Mouse (Mus musculus) cerebellum, postnatal 4 days (tissue): Measurements from ENCODE around the gene Neurog2.

ENCODE experiments used
- DNase-seq, 2 experiments: peaks; one replicate each; pipeline ENCODE4 v3.0.0; 2022; ENCODE audit warnings: low spot score in 2 of 2, mixed read lengths in 1 of 2

Gene Neurog2

GRCm38 (mm10) chr3:127633080-127634032, at the start of gene Neurog2:
Neurog2 (plus strand) TSS chr3:127633135.
- DNase-seq, result no peak

GRCm38 (mm10) chr3:127597136-127597535, 35.8 kb upstream of the Neurog2 start:
- DNase-seq, result no peak

- DNase-seq, result no peak
These were observed 24.8 kb upstream of the Neurog2 start for GRCm38 (mm10) chr3:127608109-127608508.

- peak; percentile 61 to 78 for DNase-seq
These were observed 7.6 kb upstream of the Neurog2 start for GRCm38 (mm10) chr3:127625296-127625695.

GRCm38 (mm10) chr3:127625701-127626399, 7.1 kb upstream of the Neurog2 start:
- DNase-seq, result no peak

- no peak for DNase-seq
These were observed 6.4 kb upstream of the Neurog2 start for GRCm38 (mm10) chr3:127626524-127626923.

GRCm38 (mm10) chr3:127627151-127627955, 5.6 kb upstream of the Neurog2 start:
- no peak for DNase-seq

GRCm38 (mm10) chr3:127627956-127628310, 5.0 kb upstream of the Neurog2 start:
- DNase-seq, result no peak

GRCm38 (mm10) chr3:127628311-127629184, 4.4 kb upstream of the Neurog2 start:
- DNase-seq, result no peak

GRCm38 (mm10) chr3:127630190-127630589, 2.7 kb upstream of the Neurog2 start:
- no peak for DNase-seq

GRCm38 (mm10) chr3:127630735-127631372, 2.1 kb upstream of the Neurog2 start:
- DNase-seq, result no peak

- DNase-seq, result no peak
These were observed 1.4 kb upstream of the Neurog2 start for GRCm38 (mm10) chr3:127631582-127631981.

GRCm38 (mm10) chr3:127632531-127632930, 404 bp upstream of the Neurog2 start:
- DNase-seq, result peak in 1 of 2 experiments; percentile 40

GRCm38 (mm10) chr3:127634101-127634983, 1.4 kb downstream of the Neurog2 start:
- peak; percentile 53 to 82 for DNase-seq

- DNase-seq, result no peak
These were observed 2.0 kb downstream of the Neurog2 start for GRCm38 (mm10) chr3:127634984-127635349.

GRCm38 (mm10) chr3:127639875-127640761, 7.2 kb downstream of the Neurog2 start:
- DNase-seq, result peak in 1 of 2 experiments; percentile 79

- no peak for DNase-seq
These were observed 8.1 kb downstream of the Neurog2 start for GRCm38 (mm10) chr3:127640762-127641700.
